Mouse (Mus musculus) hindbrain, embryonic 11.5 days (tissue): Measurements from ENCODE around the gene Vmn2r104. TPM values are rescaled to one million over a fixed set of nuclear protein-coding genes. Genes with fewer than 3 reads are reported as not detected.

Experiments
- ATAC-seq: fragments of 200-750 bp; cut with Nextera tagmentation; 2 replicates; pipeline ENCODE4 v1.8.0; 2017; ENCODE audit warnings: mild to moderate bottlenecking, moderate TSS enrichment, moderate library complexity; ENCODE audit not compliant: low FRiP score
- DNase-seq: peaks from one replicate; pipeline ENCODE4 v3.0.0-alpha.2; 2015; ENCODE audit warnings: low spot score
- H3K27ac ChIP-seq: fragments of 300-500 bp; sonication (generic); 2 replicates; pipeline ENCODE4 v1.5.1; 2014; ENCODE audit warnings: mild to moderate bottlenecking, low read depth, low read length
- H3K27me3 ChIP-seq: fragments of 300-500 bp; sonication (generic); 2 replicates; pipeline ENCODE4 v1.6.1; 2014; ENCODE audit warnings: mild to moderate bottlenecking, low read length, moderate library complexity, mixed read lengths; ENCODE audit not compliant: control insufficient read depth, insufficient read depth
- H3K36me3 ChIP-seq: fragments of 300-500 bp; sonication (generic); 2 replicates; pipeline ENCODE4 v1.6.1; 2014; ENCODE audit warnings: mild to moderate bottlenecking, low read length, moderate library complexity, mixed read lengths; ENCODE audit not compliant: control insufficient read depth, insufficient read depth
- H3K4me1 ChIP-seq: fragments of 300-500 bp; sonication (generic); replicated peaks from 2 replicates; pipeline ENCODE4 v1.6.1; 2014; ENCODE audit warnings: low read length, mixed read lengths; ENCODE audit not compliant: control insufficient read depth, insufficient read depth
- H3K4me2 ChIP-seq: fragments of 300-500 bp; sonication (generic); replicated peaks from 2 replicates; pipeline ENCODE4 v1.6.1; 2014; ENCODE audit warnings: mild to moderate bottlenecking, low read depth, low read length
- H3K4me3 ChIP-seq: fragments of 300-500 bp; sonication (generic); 2 replicates; pipeline ENCODE4 v1.5.1; 2014; ENCODE audit warnings: low read depth, low read length
- H3K9ac ChIP-seq: fragments of 300-500 bp; sonication (generic); 2 replicates; pipeline ENCODE4 v1.6.1; 2014; ENCODE audit warnings: low read depth, low read length
- H3K9me3 ChIP-seq: fragments of 300-500 bp; sonication (generic); 2 replicates; pipeline ENCODE4 v1.6.1; 2016; ENCODE audit warnings: low read length; ENCODE audit not compliant: control insufficient read depth
- WGBS: fragments of 180-500 bp; shearing (Covaris S2); extraction: QIAGEN DNeasy Blood & Tissue Kit; methylation state at CpG from one replicate; pipeline ENCODE4 v1.1.7; 2014; 5-methylcytosine and 5-hydroxymethylcytosine counted together
- polyA plus RNA-seq: library from polyadenylated mRNA; unstranded; fragments of >200 nt; fragmentation: Nextera tagmentation; extraction: Ambion mirVana; gene quantifications from 2 replicates; pipeline ENCODE4 v1.2.1, GENCODE M21; 2014

Vmn2r104 gene
- polyA plus RNA-seq = not detected in 2 replicates

- Histone ChIP-seq H3K4me1 (no peaks in the 10 kb centered on the region), H3K36me3 (no peaks in the 10 kb centered on the region), H3K27ac (no peak within 1 kb of the TSS), H3K27me3 (no peaks in the 10 kb centered on the region), H3K4me2 (no peak within 1 kb of the TSS), H3K4me3 (no peak within 1 kb of the TSS), H3K9ac (no peak within 1 kb of the TSS), H3K9me3 (peaks cover 9% of the 10 kb centered on the region)
- 82% methylated on average over 1 of the region's 1 CpGs for WGBS
- DNase-seq (no peak), ATAC-seq (no peak)
Observed at GRCm38 (mm10) chr17:20048236-20048635, at the start of gene Vmn2r104. Gene Vmn2r104 (minus strand): TSS chr17:20048336.

- no peaks in the 10 kb centered on the region for H3K9me3 ChIP-seq
- no peaks in the 10 kb centered on the region for H3K36me3 ChIP-seq
- no peak overlapping the region for H3K4me3 ChIP-seq
- no peak overlapping the region for H3K27ac ChIP-seq
- no peaks in the 10 kb centered on the region for H3K4me1 ChIP-seq
- ATAC-seq = no peak
- WGBS = 88% methylated on average over 6 of the region's 6 CpGs
- no peak overlapping the region for H3K4me2 ChIP-seq
- H3K27me3 ChIP-seq = no peaks in the 10 kb centered on the region
- no peak for DNase-seq
- H3K9ac ChIP-seq = no peak overlapping the region
Observed at GRCm38 (mm10) chr17:20074090-20074489, 26.0 kb upstream of the Vmn2r104 start.

GRCm38 (mm10) chr17:20071656-20072396, 23.7 kb upstream of the Vmn2r104 start:
- H3K9ac ChIP-seq = no peak overlapping the region
- no peak overlapping the region for H3K27ac ChIP-seq
- no peaks in the 10 kb centered on the region for H3K4me1 ChIP-seq
- no peak overlapping the region for H3K4me3 ChIP-seq
- H3K27me3 ChIP-seq = no peaks in the 10 kb centered on the region
- H3K9me3 ChIP-seq = no peaks in the 10 kb centered on the region
- H3K36me3 ChIP-seq = no peaks in the 10 kb centered on the region
- 89% methylated on average over 4 of the region's 4 CpGs for WGBS
- H3K4me2 ChIP-seq = no peak overlapping the region
- ATAC-seq (no peak), DNase-seq (no peak)

Other genes starting within 250 kb of the Vmn2r104 start
- gene Fpr-rs7, start 65.9 kb upstream of the Vmn2r104 start, polyA plus RNA-seq = not detected in 2 replicates
- gene Fpr-rs6, start 134.8 kb upstream of the Vmn2r104 start, polyA plus RNA-seq = not detected in 2 replicates
- gene Vmn2r105, start 186.7 kb upstream of the Vmn2r104 start, polyA plus RNA-seq = not detected in 2 replicates
- not detected in 2 replicates for gene Vmn2r106, start 237.2 kb upstream of the Vmn2r104 start, polyA plus RNA-seq